Mouse (Mus musculus) liver, postnatal 0 days (tissue): ENCODE measurements around the gene Usp1. TPM values are rescaled to one million over a fixed set of nuclear protein-coding genes. Genes with fewer than 3 reads are reported as not detected.
"Not testable (repeated sequence)": the region's sequence is repeated elsewhere in the genome, so short reads cannot be mapped to it uniquely, and the experiment has no call there.

Experiments used
- ATAC-seq: fragments of 200-750 bp; cut with Nextera tagmentation; 2 replicates; pipeline ENCODE4 v1.8.0; 2017; ENCODE audit warnings: mild to moderate bottlenecking, moderate library complexity
- DNase-seq: peaks from one replicate; pipeline ENCODE4 v3.0.0-alpha.2; 2016
- H3K27ac ChIP-seq: fragments of 300-500 bp; sonication (generic); 2 replicates; pipeline ENCODE4 v1.5.1; 2014; ENCODE audit warnings: antibody characterized with exemption, moderate library complexity, mild to moderate bottlenecking, low read depth
- H3K27me3 ChIP-seq: fragments of 300-500 bp; sonication (generic); 2 replicates; pipeline ENCODE4 v1.6.1; 2014; ENCODE audit warnings: low read length, control low read depth, mixed read lengths; ENCODE audit not compliant: insufficient read depth
- H3K36me3 ChIP-seq: fragments of 300-500 bp; sonication (generic); replicated peaks from 2 replicates; pipeline ENCODE4 v1.6.1; 2014; ENCODE audit warnings: mild to moderate bottlenecking, control low read depth, low read length, moderate library complexity, mixed read lengths; ENCODE audit not compliant: insufficient read depth
- H3K4me1 ChIP-seq: fragments of 300-500 bp; sonication (generic); 2 replicates; pipeline ENCODE4 v1.6.1; 2014; ENCODE audit warnings: antibody characterized with exemption, mild to moderate bottlenecking, control low read depth; ENCODE audit not compliant: insufficient read depth
- H3K4me2 ChIP-seq: fragments of 300-500 bp; sonication (generic); 2 replicates; pipeline ENCODE4 v1.6.1; 2014; ENCODE audit warnings: low read depth, mild to moderate bottlenecking, low read length, moderate library complexity, mixed read lengths
- H3K4me3 ChIP-seq: fragments of 300-500 bp; sonication (generic); 2 replicates; pipeline ENCODE4 v1.5.1; 2014; ENCODE audit warnings: low read depth, low read length
- H3K9ac ChIP-seq: fragments of 300-500 bp; sonication (generic); replicated peaks from 2 replicates; pipeline ENCODE4 v1.6.1; 2014; ENCODE audit warnings: mild to moderate bottlenecking, moderate library complexity
- H3K9me3 ChIP-seq: fragments of 300-500 bp; sonication (generic); 2 replicates; pipeline ENCODE4 v1.6.1; 2016; ENCODE audit warnings: mild to moderate bottlenecking, control low read depth, low read length, mixed read lengths
- CTCF ChIP-seq: sonication (generic); IDR thresholded peaks from 2 replicates; pipeline ENCODE4 v1.5.1; 2016; ENCODE audit warnings: antibody characterized with exemption, low read depth
- EP300 ChIP-seq: IDR thresholded peaks from 2 replicates; pipeline ENCODE4 v1.6.1; 2016; ENCODE audit warnings: antibody characterized with exemption, low read depth, mild to moderate bottlenecking
- WGBS: fragments of 180-500 bp; shearing (Covaris S2); extraction: QIAGEN DNeasy Blood & Tissue Kit; methylation state at CpG from one replicate; pipeline ENCODE4 v1.1.7; 2014; ENCODE audit not compliant: insufficient replicate concordance; 5-methylcytosine and 5-hydroxymethylcytosine counted together
- polyA plus RNA-seq: library from polyadenylated mRNA; unstranded; fragments of >200 nt; fragmentation: Nextera tagmentation; extraction: Ambion mirVana; gene quantifications from 2 replicates; pipeline ENCODE4 v1.2.1, GENCODE M21; 2015

Usp1 gene
- polyA plus RNA-seq, 1 experiment from 2014 or later: 39.3 TPM

- no peak overlapping the region for H3K4me2 ChIP-seq
- ATAC-seq (no peak), DNase-seq (no peak)
- no peaks in the 10 kb centered on the region for H3K27me3 ChIP-seq
- TF ChIP-seq EP300 (no peak), CTCF (no peak)
- H3K4me1 ChIP-seq: no peaks in the 10 kb centered on the region
- H3K36me3 ChIP-seq: peaks cover 6% of the 10 kb centered on the region
- H3K9ac ChIP-seq: no peak overlapping the region
- WGBS: 69% methylated on average over 8 of the region's 8 CpGs
- H3K27ac ChIP-seq: no peak overlapping the region
- no peak overlapping the region for H3K4me3 ChIP-seq
- H3K9me3 ChIP-seq: no peaks in the 10 kb centered on the region
These were observed 52.1 kb downstream of the Usp1 start for GRCm38 (mm10) chr4:98975741-98976140.

- ATAC-seq: not testable (repeated sequence)
These were observed 54.7 kb downstream of the Usp1 start for GRCm38 (mm10) chr4:98978288-98978687.

GRCm38 (mm10) chr4:98978693-98979092, 55.1 kb downstream of the Usp1 start:
- H3K9ac ChIP-seq: no peak overlapping the region
- no peak overlapping the region for H3K27ac ChIP-seq
- no peaks in the 10 kb centered on the region for H3K36me3 ChIP-seq
- no peaks in the 10 kb centered on the region for H3K9me3 ChIP-seq
- no peak for ATAC-seq
- DNase-seq: no peak
- no peaks in the 10 kb centered on the region for H3K4me1 ChIP-seq
- H3K27me3 ChIP-seq: no peaks in the 10 kb centered on the region
- TF ChIP-seq EP300 (no peak), CTCF (no peak)
- WGBS: 86% methylated on average over 2 of the region's 2 CpGs
- H3K4me2 ChIP-seq: no peak overlapping the region
- H3K4me3 ChIP-seq: no peak overlapping the region

More at GRCm38 (mm10) chr4:98978288-98978687, 54.7 kb downstream of the Usp1 start:
- H3K4me1 ChIP-seq, H3K27ac ChIP-seq, H3K4me3 ChIP-seq, H3K4me2 ChIP-seq, H3K9me3 ChIP-seq, H3K27me3 ChIP-seq, H3K9ac ChIP-seq, DNase-seq, H3K36me3 ChIP-seq: not testable (repeated sequence)
- 88% methylated on average over 2 of the region's 2 CpGs for WGBS

GRCm38 (mm10) chr4:98979976-98980375, 56.4 kb downstream of the Usp1 start:
- not testable (repeated sequence) for H3K4me1 ChIP-seq, H3K9ac ChIP-seq, H3K4me2 ChIP-seq, H3K27ac ChIP-seq, H3K27me3 ChIP-seq, H3K36me3 ChIP-seq, DNase-seq, ATAC-seq, H3K9me3 ChIP-seq, H3K4me3 ChIP-seq
- 71% methylated on average over 3 of the region's 3 CpGs for WGBS

GRCm38 (mm10) chr4:98984701-98985100, 61.1 kb downstream of the Usp1 start:
- Histone ChIP-seq H3K4me2 (no peak overlapping the region), H3K27me3 (no peaks in the 10 kb centered on the region), H3K9ac (no peak overlapping the region), H3K9me3 (no peaks in the 10 kb centered on the region), H3K27ac (no peak overlapping the region), H3K4me1 (no peaks in the 10 kb centered on the region), H3K4me3 (no peak overlapping the region), H3K36me3 (peaks cover 11% of the 10 kb centered on the region)
- DNase-seq: no peak
- ATAC-seq: no peak
- 84% methylated on average over 8 of the region's 8 CpGs for WGBS
- TF ChIP-seq EP300: no peak
- no peak for TF ChIP-seq CTCF

Other genes starting within 250 kb of the Usp1 start
- gene L1td1, start 197.1 kb upstream of the Usp1 start, polyA plus RNA-seq: not detected in 2 replicates
- gene Kank4, start 106.3 kb upstream of the Usp1 start, polyA plus RNA-seq: 0.08 TPM in 2 replicates
- not detected in 2 replicates for gene I0C0044D17Rik, start 100.0 kb upstream of the Usp1 start, polyA plus RNA-seq
- 375 and 438 TPM in 2 replicates for gene Angptl3, start 107.1 kb downstream of the Usp1 start, polyA plus RNA-seq
- gene Dock7, start 197.1 kb downstream of the Usp1 start, polyA plus RNA-seq: 4.0 and 5.2 TPM in 2 replicates